Mouse (Mus musculus) MEL (cell line): ENCODE data around the gene Tssk2.

Experiments used
- CHD2 ChIP-seq: IDR thresholded peaks from 2 replicates; pipeline ENCODE4 v1.6.1; 2011; ENCODE audit warnings: low read length, improper control_type of control experiment
- CTCF ChIP-seq, 3 experiments: IDR thresholded peaks in 2 of 3; conservative IDR thresholded peaks in 1 of 3; 2 replicates each; pipeline ENCODE4 v1.5.1; 2011 to 2012; ENCODE audit warnings: low read length in 3 of 3, low read depth in 2 of 3, mild to moderate bottlenecking in 2 of 3, improper control_type of control experiment in 1 of 3, inconsistent platforms in 1 of 3, mixed read lengths in 1 of 3, moderate library complexity in 1 of 3; ENCODE audit not compliant: control insufficient read depth in 1 of 3, insufficient read depth in 1 of 3, poor library complexity in 1 of 3, severe bottlenecking in 1 of 3
- ELF1 ChIP-seq: IDR thresholded peaks from 2 replicates; pipeline ENCODE4 v1.6.1; 2014; ENCODE audit warnings: low read depth, mild to moderate bottlenecking, inconsistent platforms, low read length, improper control_type of control experiment, moderate library complexity
- EP300 ChIP-seq, 2 experiments: IDR thresholded peaks; 2 replicates each; pipeline ENCODE4 v1.6.1; 2011; ENCODE audit warnings: improper control_type of control experiment in 2 of 2, low read length in 2 of 2, low read depth in 1 of 2, mild to moderate bottlenecking in 1 of 2
- KAT2A ChIP-seq: conservative IDR thresholded peaks from 2 replicates; pipeline ENCODE4 v1.6.1; 2012; ENCODE audit warnings: low read depth, low read length, improper control_type of control experiment, inconsistent platforms
- MEF2A ChIP-seq: IDR thresholded peaks from 2 replicates; pipeline ENCODE4 v1.6.1; 2014; ENCODE audit warnings: low read depth, mild to moderate bottlenecking, inconsistent platforms, low read length, improper control_type of control experiment; ENCODE audit not compliant: poor library complexity, insufficient replicate concordance, severe bottlenecking; ENCODE audit errors: extremely low read depth
- ZKSCAN1 ChIP-seq: IDR thresholded peaks from 2 replicates; pipeline ENCODE4 v1.6.1; 2012; ENCODE audit warnings: low read depth, mild to moderate bottlenecking, inconsistent platforms, low read length, improper control_type of control experiment, moderate library complexity
- ZMIZ1 ChIP-seq: IDR thresholded peaks from 2 replicates; pipeline ENCODE4 v1.6.1; 2012; ENCODE audit warnings: low read depth, mild to moderate bottlenecking, inconsistent platforms, low read length, improper control_type of control experiment, moderate library complexity
- ZNF384 ChIP-seq: IDR thresholded peaks from 2 replicates; pipeline ENCODE4 v1.6.1; 2012; ENCODE audit warnings: low read depth, mild to moderate bottlenecking, inconsistent platforms, low read length, improper control_type of control experiment

- no peak for TF ChIP-seq CTCF (IDR thresholded peaks at IDR 0.05 in 2 of 3, conservative IDR thresholded peaks at IDR 0.05 in 1 of 3; ENCODE audit: control insufficient read depth in 1 of 3, insufficient read depth in 1 of 3, low read depth in 2 of 3, low read length in 3 of 3, poor library complexity in 1 of 3, severe bottlenecking in 1 of 3)
- TF ChIP-seq ZNF384, result no peak
- no peak for TF ChIP-seq KAT2A
- TF ChIP-seq ZKSCAN1, result no peak
- no peak for TF ChIP-seq EP300 (IDR thresholded peaks at IDR 0.05; ENCODE audit: low read depth in 1 of 2, low read length in 2 of 2)
- TF ChIP-seq ELF1, result no peak
- no peak for TF ChIP-seq MEF2A
- no peak for TF ChIP-seq CHD2
- TF ChIP-seq ZMIZ1, result no peak
Measured at GRCm38 (mm10) chr16:17898462-17898861, at the start of gene Tssk2, which contains the start of gene Dgcr2.
